Mouse (Mus musculus) lung, adult 2 months (tissue): ENCODE data around the gene Jund.

Source experiments
- CTCF ChIP-seq: fragments of 200-500 bp; IDR thresholded peaks from 2 replicates; pipeline ENCODE4 v1.5.1; 2011; ENCODE audit warnings: mild to moderate bottlenecking, low read length, control low read depth; ENCODE audit not compliant: insufficient read depth
- POLR2A ChIP-seq: fragments of 200-500 bp; IDR thresholded peaks from 2 replicates; pipeline ENCODE4 v1.6.1; 2011; ENCODE audit warnings: low read depth, mild to moderate bottlenecking, control low read depth, low read length, borderline replicate concordance; ENCODE audit errors: extremely low read depth

- TF ChIP-seq CTCF (no peak), POLR2A (no peak)
These were observed 47.9 kb downstream of the Jund start for GRCm38 (mm10) chr8:70746676-70747075.
